Mouse (Mus musculus) urinary bladder, postnatal 10 days (tissue): Measurements from ENCODE around the gene Prg3.

ENCODE experiments used
- DNase-seq: peaks from one replicate; pipeline ENCODE4 v3.0.0; 2022; ENCODE audit warnings: low spot score

The Prg3 gene

GRCm38 (mm10) chr2:84987930-84988329, at the start of gene Prg3:
TSS of gene Prg3 (plus strand) at chr2:84988215.
- DNase-seq = no peak

- DNase-seq = no peak
These were observed 49.6 kb upstream of the Prg3 start for GRCm38 (mm10) chr2:84938249-84938946.

GRCm38 (mm10) chr2:84939306-84939705, 48.7 kb upstream of the Prg3 start:
- DNase-seq = no peak

- DNase-seq = no peak
These were observed 48.3 kb upstream of the Prg3 start for GRCm38 (mm10) chr2:84939711-84940110.

GRCm38 (mm10) chr2:84941332-84941731, 46.7 kb upstream of the Prg3 start:
- no peak for DNase-seq

GRCm38 (mm10) chr2:84941795-84942194, 46.2 kb upstream of the Prg3 start:
- no peak for DNase-seq

- DNase-seq = no peak
These were observed 40.8 kb upstream of the Prg3 start for GRCm38 (mm10) chr2:84947154-84947771.

GRCm38 (mm10) chr2:84948252-84948651, 39.8 kb upstream of the Prg3 start:
- DNase-seq = no peak

- no peak for DNase-seq
These were observed 39.3 kb upstream of the Prg3 start for GRCm38 (mm10) chr2:84948721-84949120.

- no peak for DNase-seq
These were observed 37.0 kb upstream of the Prg3 start for GRCm38 (mm10) chr2:84951027-84951426.

- DNase-seq = no peak
These were observed 35.8 kb upstream of the Prg3 start for GRCm38 (mm10) chr2:84952251-84952650.

- no peak for DNase-seq
These were observed 35.3 kb upstream of the Prg3 start for GRCm38 (mm10) chr2:84952693-84953092.

GRCm38 (mm10) chr2:84955435-84955834, 32.6 kb upstream of the Prg3 start:
- DNase-seq = no peak

- DNase-seq = no peak
These were observed 31.7 kb upstream of the Prg3 start for GRCm38 (mm10) chr2:84956274-84956673.

- DNase-seq = no peak
These were observed 29.3 kb upstream of the Prg3 start for GRCm38 (mm10) chr2:84958588-84959264.

GRCm38 (mm10) chr2:84961300-84961699, 26.7 kb upstream of the Prg3 start:
- DNase-seq = no peak

GRCm38 (mm10) chr2:84961901-84962300, 26.1 kb upstream of the Prg3 start:
- no peak for DNase-seq

- DNase-seq = no peak
These were observed 25.0 kb upstream of the Prg3 start for GRCm38 (mm10) chr2:84962906-84963507.

- DNase-seq = no peak
These were observed 23.8 kb upstream of the Prg3 start for GRCm38 (mm10) chr2:84964111-84964801.

GRCm38 (mm10) chr2:84967318-84967991, 20.6 kb upstream of the Prg3 start:
- DNase-seq = no peak

- DNase-seq = no peak
These were observed 12.4 kb upstream of the Prg3 start for GRCm38 (mm10) chr2:84975580-84975979.

GRCm38 (mm10) chr2:84980188-84980587, 7.8 kb upstream of the Prg3 start, which contains the start of gene Prg2:
TSS of gene Prg2 (plus strand) at chr2:84980461.
- DNase-seq = no peak
